ENCODE assay signal across 23 mouse cellular contexts in genomic region chr4:48646143-48646542, GRCm38 (mm10). TPM values are rescaled to one million over a fixed set of nuclear protein-coding genes. Genes with fewer than 3 reads are reported as not detected.
DNase-seq lines count a peak whose midpoint lies in the region; ATAC-seq lines count a peak whose summit lies in the region.
"Had no signal": no experiment of that assay in that cellular context is flagged by ENCODE, and none has a peak within 500 bp of the region (broad histone marks: within the 10 kb centered on the region; RNA-seq: fewer than 3 reads in every experiment).

No protein-coding gene starts in this region.

- H3K9me3 ChIP-seq in forebrain, embryonic 15.5 days: no peaks in the 10 kb centered on the region
- no peaks in the 10 kb centered on the region for H3K9me3 ChIP-seq in forebrain, embryonic 11.5 days (ENCODE audit: control insufficient read depth, low read length)
- 0 out of 2 replicates have a peak, but pooled peaks cover 2% of the 10 kb centered on the region for H3K9me3 ChIP-seq in heart, embryonic 12.5 days (replicated peaks)
- no peaks in the 10 kb centered on the region for H3K9me3 ChIP-seq in lung, embryonic 16.5 days (ENCODE audit: control insufficient read depth, low read length)
- H3K9me3 ChIP-seq: forebrain, embryonic 10.5 days; heart, embryonic 15.5 days; hindbrain, embryonic 10.5 days; hindbrain, embryonic 13.5 days had no signal

- no peak overlapping the region for H3K4me2 ChIP-seq in forebrain, embryonic 15.5 days (replicated peaks)
- no peak overlapping the region for H3K4me2 ChIP-seq in forebrain, embryonic 11.5 days (ENCODE audit: low read depth, low read length, severe bottlenecking)
- no peak overlapping the region for H3K4me2 ChIP-seq in heart, embryonic 12.5 days
- no peak overlapping the region for H3K4me2 ChIP-seq in lung, embryonic 16.5 days (ENCODE audit: low read depth, low read length)
- H3K4me2 ChIP-seq: heart, embryonic 11.5 days; heart, embryonic 15.5 days; hindbrain, embryonic 13.5 days had no signal

- H3K9ac ChIP-seq in forebrain, embryonic 15.5 days (replicated peaks): no peak overlapping the region
- H3K9ac ChIP-seq in forebrain, embryonic 11.5 days (ENCODE audit: low read length): no peak overlapping the region
- H3K9ac ChIP-seq in heart, embryonic 12.5 days: no peak overlapping the region
- no peak overlapping the region for H3K9ac ChIP-seq in lung, embryonic 16.5 days (ENCODE audit: low read length)
- H3K9ac ChIP-seq: heart, embryonic 15.5 days; hindbrain, embryonic 13.5 days had no signal

- WGBS in forebrain, embryonic 15.5 days: 84% methylated on average over 5 of the region's 5 CpGs
- WGBS in forebrain, embryonic 11.5 days: 94% methylated on average over 5 of the region's 5 CpGs
- WGBS in heart, embryonic 12.5 days: 96% methylated on average over 5 of the region's 5 CpGs
- WGBS in lung, embryonic 16.5 days: 81% methylated on average over 5 of the region's 5 CpGs

- peaks cover 3% of the 10 kb centered on the region; the same call in 1 of the 2 replicates for H3K4me1 ChIP-seq in forebrain, embryonic 15.5 days
- no peaks in the 10 kb centered on the region for H3K4me1 ChIP-seq in forebrain, embryonic 11.5 days (replicated peaks; ENCODE audit: control insufficient read depth, insufficient read depth, low read length)
- H3K4me1 ChIP-seq in heart, embryonic 12.5 days (replicated peaks): no peaks in the 10 kb centered on the region
- no peaks in the 10 kb centered on the region for H3K4me1 ChIP-seq in lung, embryonic 16.5 days (replicated peaks; ENCODE audit: control insufficient read depth, insufficient read depth, low read length)
- H3K4me1 ChIP-seq: forebrain, embryonic 10.5 days; heart, embryonic 15.5 days; hindbrain, embryonic 10.5 days; hindbrain, embryonic 13.5 days had no signal

- ATAC-seq in forebrain, embryonic 15.5 days (replicated peaks): 0 out of 2 replicates have a peak, but pooled peaks have one; percentile 54
- ATAC-seq in forebrain, embryonic 11.5 days (replicated peaks; ENCODE audit: low FRiP score): no peak
- ATAC-seq in heart, embryonic 12.5 days (ENCODE audit: insufficient number of reproducible peaks, low FRiP score): no peak
- peak; percentile 28; the same call in 1 of the 2 replicates for ATAC-seq in lung, embryonic 16.5 days (ENCODE audit: low read depth)
- ATAC-seq: activated CD4-positive, CD25-positive, alpha-beta regulatory T cell, adult 4 months; hindbrain, embryonic 16.5 days; intestine, postnatal 0 days had no signal

- H3K36me3 ChIP-seq in forebrain, embryonic 15.5 days: peaks cover 60% of the 10 kb centered on the region
- peaks cover 6% of the 10 kb centered on the region; the same call in 1 of the 2 replicates for H3K36me3 ChIP-seq in forebrain, embryonic 11.5 days (ENCODE audit: control insufficient read depth, insufficient read depth, low read length)
- H3K36me3 ChIP-seq in heart, embryonic 12.5 days: peaks cover 64% of the 10 kb centered on the region
- H3K36me3 ChIP-seq in lung, embryonic 16.5 days (ENCODE audit: control insufficient read depth, insufficient read depth, low read length): peaks cover 19% of the 10 kb centered on the region

- no peak overlapping the region for H3K27ac ChIP-seq in forebrain, embryonic 15.5 days (replicated peaks)
- H3K27ac ChIP-seq in forebrain, embryonic 11.5 days (ENCODE audit: low read depth, low read length): no peak overlapping the region
- no peak overlapping the region for H3K27ac ChIP-seq in heart, embryonic 12.5 days (ENCODE audit: poor library complexity, severe bottlenecking)
- H3K27ac ChIP-seq in lung, embryonic 16.5 days (ENCODE audit: low read length): no peak overlapping the region
- H3K27ac ChIP-seq: forebrain, embryonic 10.5 days; heart, embryonic 15.5 days; hindbrain, embryonic 10.5 days; hindbrain, embryonic 13.5 days had no signal

- H3K4me3 ChIP-seq in forebrain, embryonic 15.5 days: no peak overlapping the region
- no peak overlapping the region for H3K4me3 ChIP-seq in forebrain, embryonic 11.5 days (ENCODE audit: low read depth, low read length)
- no peak overlapping the region for H3K4me3 ChIP-seq in heart, embryonic 12.5 days
- H3K4me3 ChIP-seq in lung, embryonic 16.5 days (ENCODE audit: low read length): no peak overlapping the region
- H3K4me3 ChIP-seq: forebrain, embryonic 10.5 days; heart, embryonic 15.5 days; hindbrain, embryonic 10.5 days; hindbrain, embryonic 13.5 days had no signal

- no peaks in the 10 kb centered on the region for H3K27me3 ChIP-seq in forebrain, embryonic 15.5 days
- H3K27me3 ChIP-seq in forebrain, embryonic 11.5 days (ENCODE audit: control insufficient read depth, insufficient read depth, low read length): no peaks in the 10 kb centered on the region
- H3K27me3 ChIP-seq in heart, embryonic 12.5 days (replicated peaks): no peaks in the 10 kb centered on the region
- H3K27me3 ChIP-seq in lung, embryonic 16.5 days (ENCODE audit: control insufficient read depth, insufficient read depth, low read depth, low read length): no peaks in the 10 kb centered on the region
- H3K27me3 ChIP-seq: heart, embryonic 15.5 days; hindbrain, embryonic 13.5 days had no signal

- DNase-seq in forebrain, embryonic 11.5 days (ENCODE audit: low spot score): no peak
- DNase-seq in heart, adult 11 months: peak; percentile 61
- no peak for DNase-seq in lung, postnatal 25 days (ENCODE audit: low spot score)
- DNase-seq: adrenal gland, adult 8-10 months; adrenal gland, postnatal 25 days; cerebellum, adult 18-20 months; cerebellum, adult 9-10 months; cerebellum, postnatal 14 days; gastrocnemius, postnatal 10 days; gastrocnemius, postnatal 36 days; heart, postnatal 10 days; heart, postnatal 36 days had no signal

RNA-seq across cellular contexts. Expression of gene Cavin4, which starts 17.2 kb away (rescaled TPM):
- 1.6 TPM in 2 replicates for polyA plus RNA-seq in forebrain, embryonic 15.5 days (2015; fragmentation: Nextera tagmentation; extraction: Ambion mirVana)
- polyA plus RNA-seq in forebrain, embryonic 11.5 days (2014; fragmentation: Nextera tagmentation; extraction: Ambion mirVana): 1.0 and 1.3 TPM in 2 replicates
- 1.7 and 2.5 TPM in 2 replicates for polyA plus RNA-seq in heart, embryonic 12.5 days (2016; fragmentation: Nextera tagmentation; extraction: Ambion mirVana)
- polyA plus RNA-seq in lung, embryonic 16.5 days (2015; fragmentation: Nextera tagmentation; extraction: Ambion mirVana): 1.6 and 3.1 TPM in 2 replicates
- polyA plus RNA-seq: activated CD4-positive, CD25-positive, alpha-beta regulatory T cell, adult 4 months had no signal

Comparison
In these comparisons a context has a peak if more than half of its experiments do, and no peak if none do; other contexts are left out.
1. ATAC-seq: peak in forebrain, embryonic 15.5 days (single experiment) and lung, embryonic 16.5 days (single experiment); none in forebrain, embryonic 11.5 days (single experiment) and heart, embryonic 12.5 days (single experiment).